ENCODE assay signal across 24 mouse cellular contexts in the genomic region with DNA sequence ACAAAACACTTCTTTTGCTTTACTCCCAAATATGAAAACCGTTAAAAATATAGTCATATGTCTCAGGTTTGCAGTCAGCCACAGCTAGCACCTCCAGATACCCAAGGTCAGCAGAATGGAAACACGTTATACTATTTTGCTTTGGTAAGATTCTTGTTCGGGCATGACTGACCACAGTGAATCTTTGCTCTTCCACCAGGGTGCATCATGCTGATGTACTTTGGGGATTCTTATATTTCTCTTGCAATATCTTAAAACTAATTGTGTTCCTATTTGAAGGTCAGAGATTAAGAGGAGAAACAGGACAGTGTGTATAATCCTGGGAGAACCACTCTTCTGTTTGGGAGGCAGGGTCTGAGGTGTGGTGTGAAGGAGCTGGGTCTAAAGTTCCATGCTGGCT.
"Had no signal": no experiment of that assay in that cellular context is flagged by ENCODE, and none has a peak within 500 bp of the region (broad histone marks: within the 10 kb centered on the region; RNA-seq: fewer than 3 reads in every experiment).

No protein-coding gene starts in this region.

- H3K4me1 ChIP-seq: heart, embryonic 13.5 days; heart, embryonic 15.5 days; limb, embryonic 13.5 days; limb, embryonic 15.5 days; liver, embryonic 12.5 days had no signal

- DNase-seq: gastrocnemius, postnatal 14 days; gastrocnemius, postnatal 36 days; heart, adult 11 months; heart, adult 2 months; heart, postnatal 14 days; heart, postnatal 36 days; kidney, adult 11 months; kidney, adult 8-10 months; kidney, postnatal 14 days; kidney, postnatal 36 days; layer of hippocampus, adult 9-11 months; layer of hippocampus, postnatal 36 days; left cerebral cortex, postnatal 4 days had no signal

- H3K27me3 ChIP-seq: heart, embryonic 13.5 days; heart, embryonic 15.5 days; hindbrain, embryonic 13.5 days; hindbrain, embryonic 15.5 days; limb, embryonic 13.5 days; limb, embryonic 15.5 days; liver, embryonic 12.5 days had no signal

- H3K4me3 ChIP-seq: heart, adult 2 months; heart, embryonic 13.5 days; heart, embryonic 15.5 days; hindbrain, embryonic 13.5 days; hindbrain, embryonic 15.5 days; limb, embryonic 13.5 days; limb, embryonic 15.5 days; liver, embryonic 12.5 days had no signal

- H3K4me2 ChIP-seq: heart, embryonic 11.5 days; heart, embryonic 13.5 days; heart, embryonic 15.5 days; hindbrain, embryonic 13.5 days; hindbrain, embryonic 15.5 days; limb, embryonic 13.5 days; limb, embryonic 15.5 days; liver, embryonic 12.5 days had no signal

- H3K9ac ChIP-seq: heart, embryonic 13.5 days; heart, embryonic 15.5 days; hindbrain, embryonic 13.5 days; hindbrain, embryonic 15.5 days; limb, embryonic 13.5 days; limb, embryonic 15.5 days; liver, embryonic 12.5 days; liver, embryonic 14.5 days had no signal

- H3K27ac ChIP-seq: heart, adult 2 months; heart, embryonic 13.5 days; heart, embryonic 15.5 days; hindbrain, embryonic 13.5 days; hindbrain, embryonic 15.5 days; hindbrain, postnatal 0 days; limb, embryonic 13.5 days; limb, embryonic 15.5 days; liver, embryonic 12.5 days; liver, embryonic 14.5 days had no signal

- H3K36me3 ChIP-seq: heart, embryonic 13.5 days; heart, embryonic 15.5 days; hindbrain, embryonic 13.5 days; hindbrain, embryonic 15.5 days; limb, embryonic 13.5 days; limb, embryonic 15.5 days; liver, embryonic 12.5 days had no signal

- ATAC-seq: hindbrain, postnatal 0 days; intestine, embryonic 16.5 days; liver, embryonic 12.5 days had no signal

- H3K9me3 ChIP-seq: heart, embryonic 13.5 days; heart, embryonic 15.5 days; hindbrain, embryonic 13.5 days; hindbrain, embryonic 15.5 days; limb, embryonic 13.5 days; limb, embryonic 15.5 days; liver, embryonic 12.5 days had no signal
